Mouse (Mus musculus) bone marrow, adult 2 months (tissue): ENCODE measurements around the gene Avpr2. TPM values are rescaled to one million over a fixed set of nuclear protein-coding genes. Genes with fewer than 3 reads are reported as not detected.
A peak's percentile ranks its signal among the peaks of the same experiment; 100 is the strongest.

Source experiments
- H3K27ac ChIP-seq: fragments of 200-500 bp; 2 replicates; pipeline ENCODE4 v1.5.1; 2012; ENCODE audit warnings: low read depth, mild to moderate bottlenecking, control low read depth, inconsistent platforms, low read length; ENCODE audit not compliant: control insufficient read depth, poor library complexity, insufficient read depth
- H3K4me1 ChIP-seq: fragments of 200-500 bp; 2 replicates; pipeline ENCODE4 v1.6.1; 2011; ENCODE audit warnings: low read length; ENCODE audit not compliant: control insufficient read depth, insufficient read depth
- H3K4me3 ChIP-seq: fragments of 200-500 bp; replicated peaks from 2 replicates; pipeline ENCODE3; 2011; ENCODE audit warnings: mild to moderate bottlenecking, low read depth, low read length, control low read depth; ENCODE audit not compliant: control insufficient read depth
- CTCF ChIP-seq: fragments of 200-500 bp; IDR thresholded peaks from 2 replicates; pipeline ENCODE4 v1.5.1; 2011; ENCODE audit warnings: low read length, control low read depth; ENCODE audit not compliant: control insufficient read depth, insufficient read depth
- POLR2A ChIP-seq: fragments of 200-500 bp; IDR thresholded peaks from 2 replicates; pipeline ENCODE4 v1.6.1; 2011; ENCODE audit warnings: low read depth, mild to moderate bottlenecking, control low read depth, low read length, borderline replicate concordance; ENCODE audit not compliant: control insufficient read depth
- WGBS: fragments of 180-500 bp; shearing (Covaris S2); methylation state at CpG from one replicate; pipeline ENCODE4 v1.1.7; 2018; 5-methylcytosine and 5-hydroxymethylcytosine counted together
- polyA plus RNA-seq: library from polyadenylated mRNA; stranded (reverse); fragments of >200 nt; gene quantifications from 2 replicates; pipeline ENCODE4 v1.2.4, GENCODE M21; 2011; ENCODE audit warnings: low replicate concordance; ENCODE audit not compliant: missing spikeins, insufficient read depth, insufficient read length

Avpr2 gene
- polyA plus RNA-seq, 1 experiment = not detected

DNA sequence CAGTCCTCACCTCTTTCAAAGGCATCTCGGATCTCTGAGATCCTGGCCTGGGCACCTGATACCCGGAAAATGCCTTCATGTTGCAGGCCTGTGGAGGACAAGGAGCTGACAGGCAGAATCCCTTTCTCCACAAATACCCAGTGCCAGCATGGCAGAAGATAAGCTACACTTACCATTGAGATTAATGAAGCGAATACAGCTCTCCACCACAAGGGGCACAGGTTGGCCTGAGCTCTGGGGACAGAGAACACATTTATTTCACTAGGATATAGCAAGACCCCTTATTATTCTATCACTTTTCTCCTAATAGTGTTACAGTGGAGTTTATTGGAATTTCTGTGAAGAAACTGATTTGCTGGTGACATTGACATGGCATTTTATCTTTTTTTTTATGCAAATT, 6.1 kb downstream of the Avpr2 start:
- H3K27ac ChIP-seq = no peak overlapping the region
- TF ChIP-seq CTCF = peak; percentile 19; the same call in 1 of the 2 replicates
- TF ChIP-seq POLR2A = no peak
- H3K4me1 ChIP-seq = no peaks in the 10 kb centered on the region
- no peak overlapping the region for H3K4me3 ChIP-seq
- 71% methylated on average over 3 of the region's 3 CpGs for WGBS

DNA sequence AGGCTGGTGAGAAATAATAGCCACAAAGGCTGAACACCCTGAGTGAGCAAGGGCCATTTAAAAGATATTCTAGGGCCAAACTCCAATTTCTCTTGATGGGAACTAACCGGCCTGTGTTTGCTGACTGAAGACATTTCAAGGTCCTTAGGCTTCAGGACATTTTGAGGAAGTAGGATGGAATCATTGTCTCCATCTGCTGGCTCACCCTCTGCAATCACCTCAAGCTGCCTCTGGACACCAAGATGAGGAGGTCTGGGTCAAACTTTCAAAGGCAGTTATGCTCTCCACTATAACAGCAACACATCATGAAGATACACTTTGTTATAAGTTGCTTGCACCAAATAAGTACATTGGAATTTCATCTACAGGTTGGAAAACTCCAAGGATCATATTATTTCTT, 18.1 kb downstream of the Avpr2 start:
- peak overlapping the region; percentile 65 for H3K4me3 ChIP-seq
- WGBS = 35% methylated on average over 1 of the region's 1 CpGs
- H3K4me1 ChIP-seq = no peaks in the 10 kb centered on the region; the same call in 1 of the 2 replicates
- peak overlapping the region; percentile 39; the same call in 1 of the 2 replicates for H3K27ac ChIP-seq
- 0 out of 2 replicates have a peak, but pooled peaks have one; percentile 11 for TF ChIP-seq CTCF
- TF ChIP-seq POLR2A = no peak

DNA sequence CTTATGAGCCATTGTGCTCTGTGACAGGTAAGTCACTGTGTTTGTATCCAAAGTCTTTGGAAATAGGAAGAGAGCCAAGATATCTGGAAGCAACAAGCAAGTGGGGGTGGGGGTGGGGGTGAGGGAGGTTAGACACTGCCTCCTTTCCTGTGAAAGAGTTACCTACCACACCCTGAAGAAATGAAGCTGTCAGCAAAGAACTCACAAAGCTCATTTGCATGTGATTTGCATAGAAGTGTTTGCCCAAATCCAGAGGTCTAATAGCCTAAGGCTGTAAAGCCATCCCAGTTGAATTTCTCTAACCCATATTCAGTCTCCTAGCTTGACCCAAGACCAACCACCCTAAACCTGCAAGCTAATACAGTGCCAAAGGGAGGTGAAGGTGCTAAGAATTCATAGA, 18.5 kb downstream of the Avpr2 start:
- TF ChIP-seq CTCF (no peak), POLR2A (no peak)
- Histone ChIP-seq H3K4me1 (no peaks in the 10 kb centered on the region; the same call in 1 of the 2 replicates), H3K4me3 (peak overlapping the region; percentile 80), H3K27ac (peak overlapping the region; percentile 97)

DNA sequence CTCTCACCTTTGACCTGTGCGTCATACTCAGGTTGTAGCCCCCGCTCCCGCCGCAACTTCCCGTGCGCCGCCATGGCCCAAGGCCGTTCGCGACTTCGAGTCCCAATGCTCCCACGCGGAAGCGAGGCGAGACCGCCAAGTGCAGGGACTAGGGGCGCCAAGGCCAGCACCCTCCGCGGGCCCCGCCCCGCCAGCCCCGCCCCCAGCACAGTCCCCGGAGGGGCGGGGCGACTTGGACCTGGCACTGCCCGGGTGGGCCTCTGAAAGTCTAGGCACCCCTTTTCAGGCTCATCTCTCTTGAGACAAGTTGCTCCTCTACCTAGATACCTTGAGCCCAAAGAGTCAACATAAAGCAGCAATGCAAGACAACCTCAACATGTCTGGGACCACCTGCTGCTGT, 19.3 kb downstream of the Avpr2 start:
- no peaks in the 10 kb centered on the region; the same call in 1 of the 2 replicates for H3K4me1 ChIP-seq
- WGBS = 11% methylated on average over 21 of the region's 26 CpGs
- H3K4me3 ChIP-seq = peak overlapping the region; percentile 80
- H3K27ac ChIP-seq = peak overlapping the region; percentile 97
- TF ChIP-seq POLR2A (peak; percentile 91; the same call in 1 of the 2 replicates), CTCF (no peak)

DNA sequence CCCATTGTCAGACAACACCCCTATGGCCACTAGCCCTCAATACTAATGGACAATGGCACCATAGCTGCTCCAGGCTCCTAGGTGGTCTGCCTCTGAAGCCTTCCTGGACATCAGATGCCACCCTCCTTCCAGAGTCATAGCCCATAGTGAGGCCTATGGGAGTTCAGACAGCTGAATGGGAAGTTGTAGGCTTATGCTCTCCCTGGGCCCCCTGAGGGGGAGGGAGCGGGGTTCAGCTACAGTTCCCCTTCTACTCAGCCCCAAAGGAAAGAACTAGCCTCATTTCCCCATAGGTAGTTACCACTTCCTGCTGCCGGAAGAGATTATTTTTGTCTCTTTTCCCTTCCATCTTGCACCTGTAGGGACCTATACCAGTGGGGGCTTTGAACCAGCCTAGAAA, 19.7 kb downstream of the Avpr2 start:
- H3K27ac ChIP-seq = peak overlapping the region; percentile 97
- WGBS = 16% methylated on average over 2 of the region's 2 CpGs
- TF ChIP-seq CTCF = no peak
- TF ChIP-seq POLR2A = no peak
- peak overlapping the region; percentile 57 for H3K4me3 ChIP-seq
- no peaks in the 10 kb centered on the region; the same call in 1 of the 2 replicates for H3K4me1 ChIP-seq

DNA sequence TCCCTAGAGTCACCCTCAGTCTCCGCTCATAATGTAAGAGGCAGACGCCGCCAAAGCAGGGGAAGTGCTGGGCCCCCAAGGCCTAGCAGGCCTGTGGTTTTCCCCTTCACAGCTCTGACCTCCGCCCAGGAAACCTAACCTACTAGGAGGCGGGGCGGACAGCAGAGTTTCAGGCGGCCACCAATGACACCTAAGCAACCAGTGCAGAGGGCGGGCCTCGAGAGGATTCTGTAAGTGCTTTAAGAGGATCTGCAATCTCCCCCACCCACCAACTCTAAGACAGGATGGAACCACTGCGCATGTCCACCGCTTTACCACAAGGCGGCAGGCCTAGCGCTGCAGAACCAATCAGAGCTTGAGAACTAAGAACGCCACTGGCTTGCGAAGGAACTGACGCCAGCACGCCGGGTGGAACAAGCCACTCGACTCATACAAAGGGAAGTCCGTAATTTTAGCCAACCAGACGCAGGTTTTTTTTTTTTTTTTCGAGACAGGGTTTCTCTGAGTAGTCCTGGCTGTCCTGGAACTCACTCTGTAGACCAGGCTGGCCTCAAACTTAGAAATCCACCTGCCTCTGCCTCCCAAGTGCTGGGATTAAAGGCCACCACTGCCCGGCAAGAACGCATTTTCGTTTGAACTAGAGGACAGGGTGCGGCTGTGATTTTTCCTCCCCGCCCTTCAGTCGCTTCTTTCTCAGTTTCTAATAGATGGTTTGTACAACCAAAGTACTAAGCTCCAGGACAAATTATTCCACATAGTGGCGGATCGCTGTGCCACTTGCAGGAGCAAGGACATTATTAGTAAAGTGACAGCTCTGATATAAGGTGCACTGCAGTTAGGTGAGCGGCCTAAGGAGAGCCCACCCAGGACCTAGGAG, 23.2 kb downstream of the Avpr2 start:
- TF ChIP-seq CTCF (peak; percentile 22; the same call in 1 of the 2 replicates), POLR2A (peak; percentile 78; the same call in 1 of the 2 replicates)
- H3K4me3 ChIP-seq = peak overlapping the region; percentile 23
- WGBS = 21% methylated on average over 31 of the region's 31 CpGs
- peak overlapping the region; percentile 75 for H3K27ac ChIP-seq
- no peaks in the 10 kb centered on the region; the same call in 1 of the 2 replicates for H3K4me1 ChIP-seq

DNA sequence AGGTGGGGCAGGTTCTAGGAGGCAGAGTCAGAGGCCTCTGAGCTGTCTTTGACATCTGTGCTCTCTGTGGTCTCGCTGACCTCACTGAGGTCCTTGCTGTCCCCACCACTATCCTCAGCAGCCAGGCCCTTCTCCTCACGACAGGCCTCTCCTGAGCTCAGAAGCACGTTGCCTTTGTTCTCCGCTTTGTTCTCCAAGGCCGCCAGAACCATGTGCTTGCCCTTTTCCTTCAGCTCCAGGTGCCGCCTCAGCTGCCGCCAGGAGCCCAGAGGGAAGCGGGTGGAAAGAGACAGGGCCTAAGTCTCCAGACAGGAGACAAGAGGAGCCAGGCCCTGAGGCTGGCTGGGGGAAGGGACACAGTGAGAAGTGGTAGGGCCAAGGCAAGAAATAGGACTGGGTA, 25.0 kb downstream of the Avpr2 start:
- 88% methylated on average over 8 of the region's 8 CpGs for WGBS

DNA sequence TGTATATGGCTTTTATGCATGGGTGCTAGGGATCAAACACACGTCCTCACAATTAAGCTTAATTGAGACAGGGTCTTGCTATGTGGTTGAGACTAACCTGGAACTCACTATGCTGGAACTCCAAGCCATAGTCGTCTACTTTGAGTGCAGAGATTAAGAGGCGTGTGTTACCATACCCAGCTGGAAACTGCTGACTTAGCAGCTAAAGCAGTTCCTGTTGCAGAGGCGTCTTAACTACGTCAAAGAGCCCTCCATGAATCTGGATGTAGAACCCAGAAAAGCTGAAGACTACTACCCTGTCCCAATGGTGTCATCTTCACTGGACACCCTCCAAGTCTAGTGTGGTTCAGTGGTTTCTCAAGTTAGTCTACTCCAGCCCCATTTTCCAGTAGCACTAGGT, 26.7 kb downstream of the Avpr2 start:
- TF ChIP-seq POLR2A (no peak), CTCF (no peak)
- no peaks in the 10 kb centered on the region; the same call in 1 of the 2 replicates for H3K4me1 ChIP-seq
- 72% methylated on average over 5 of the region's 5 CpGs for WGBS

More for the DNA sequence above, 25.0 kb downstream of the Avpr2 start:
- Histone ChIP-seq H3K27ac (no peak overlapping the region), H3K4me3 (no peak overlapping the region), H3K4me1 (no peaks in the 10 kb centered on the region; the same call in 1 of the 2 replicates)
- TF ChIP-seq CTCF = no peak
- no peak for TF ChIP-seq POLR2A

More for the DNA sequence above, 26.7 kb downstream of the Avpr2 start:
- no peak overlapping the region for H3K4me3 ChIP-seq
- H3K27ac ChIP-seq = no peak overlapping the region
